Mouse (Mus musculus): ENCODE results near the gene Gm49383. TPM values are rescaled to one million over a fixed set of nuclear protein-coding genes. Genes with fewer than 3 reads are reported as not detected.

The Gm49383 gene
- total RNA-seq (2022): 1 to 10 TPM; 5.1 to 8.0 (median 5.8) TPM

DNA sequence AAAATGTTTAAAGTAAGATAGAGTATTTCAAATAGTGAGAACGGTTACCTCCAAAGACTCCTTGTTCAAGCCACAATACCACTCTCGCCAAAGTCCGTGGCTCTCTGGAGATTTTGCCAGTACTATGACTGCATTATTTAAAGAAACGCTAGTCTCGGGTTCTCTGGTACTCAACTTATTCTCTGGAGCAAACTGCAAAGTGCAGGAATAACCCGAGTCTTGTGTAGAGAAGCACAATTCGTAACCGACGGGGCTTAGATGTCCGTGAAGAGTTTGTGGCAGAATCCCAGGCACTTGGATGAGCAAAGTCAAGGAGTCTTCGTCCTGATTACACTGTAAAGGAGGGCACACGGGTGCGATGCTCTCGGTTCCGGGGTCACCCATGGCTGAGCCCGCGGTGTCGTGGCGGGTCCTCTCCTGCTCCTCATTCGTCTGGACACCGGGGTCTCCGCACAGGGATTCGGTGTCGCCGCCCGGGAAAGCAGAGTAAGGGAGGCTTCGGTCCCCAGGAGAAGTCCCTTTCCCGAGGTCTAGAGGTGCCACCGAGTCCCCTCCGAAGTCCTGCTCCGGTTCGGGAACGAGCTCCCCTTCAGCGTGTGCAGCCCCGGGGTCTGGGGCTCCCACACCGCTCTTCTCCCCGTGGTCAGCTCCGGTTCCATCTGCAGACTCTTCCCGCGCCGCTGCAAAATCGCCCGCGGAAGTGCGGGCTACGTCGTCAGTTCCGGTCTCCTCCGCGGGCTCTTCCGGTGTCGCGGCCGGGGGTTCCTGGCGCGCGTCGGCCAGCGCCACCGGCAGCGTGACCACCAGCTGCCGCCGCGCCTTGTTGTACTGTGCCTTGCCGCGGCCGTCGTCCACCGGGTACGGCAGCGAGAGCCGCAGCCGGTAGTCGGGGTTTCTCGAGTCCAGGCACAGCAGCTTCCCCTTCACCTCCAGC lies at the start of gene Gm49383:
TSS of gene Gm49383 (minus strand) at position 661 of the 934 bp plus-strand sequence.
- DNase-seq: peak; percentile 59

GRCm38 (mm10) chr12:69241771-69242431 lies 45.0 kb upstream of the Gm49383 start:
- DNase-seq: peak; percentile 43

- DNase-seq: no peak
These were observed 44.5 kb upstream of the Gm49383 start for GRCm38 (mm10) chr12:69241405-69241770.

DNA sequence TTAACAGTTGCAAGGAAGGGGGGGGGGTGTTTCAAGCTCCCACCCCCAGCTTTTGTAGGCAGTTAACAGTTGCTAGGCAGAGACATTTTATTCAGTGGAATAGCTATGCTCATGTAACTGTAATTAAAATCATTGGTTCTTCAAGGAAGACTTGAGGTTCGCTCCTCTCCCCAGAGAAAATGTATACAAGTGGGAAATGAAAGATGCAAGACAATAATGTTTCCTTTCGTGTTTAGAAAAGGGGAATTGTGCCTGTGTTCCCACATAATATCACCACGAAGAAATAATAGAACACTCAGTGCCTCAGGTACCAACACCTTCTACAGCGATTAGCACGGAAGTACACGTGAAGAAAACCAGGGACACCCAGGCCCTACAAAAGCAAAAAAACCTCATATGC lies 44.0 kb upstream of the Gm49383 start, which contains the start of gene Klhdc1:
TSS of gene Klhdc1 (plus strand) at position 301 of the 400 bp plus-strand sequence.
- DNase-seq: no peak

DNA sequence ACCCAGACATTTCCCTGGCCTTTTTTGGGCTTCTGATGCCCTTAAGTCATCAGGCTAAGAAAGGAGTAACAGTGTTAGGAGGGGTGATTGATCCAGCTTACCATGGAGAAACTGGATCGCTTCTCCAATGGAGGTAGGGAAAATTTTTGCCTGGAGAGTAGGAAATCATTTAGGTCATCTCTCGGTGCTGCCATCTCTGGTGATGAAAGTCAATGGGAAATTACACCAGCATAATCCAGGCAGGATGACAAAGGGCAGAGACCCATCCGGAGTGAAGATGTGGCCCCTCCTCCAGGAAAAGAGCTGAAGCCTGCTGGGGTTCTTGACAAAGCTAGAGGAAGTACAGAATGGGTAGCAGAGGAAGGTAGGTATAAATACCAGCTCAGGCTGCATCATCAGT lies 41.4 kb upstream of the Gm49383 start:
- DNase-seq: no peak

- no peak for DNase-seq
These were observed 38.9 kb upstream of the Gm49383 start for GRCm38 (mm10) chr12:69235782-69236181.

GRCm38 (mm10) chr12:69229251-69229650 lies 32.3 kb upstream of the Gm49383 start:
- no peak for DNase-seq

DNA sequence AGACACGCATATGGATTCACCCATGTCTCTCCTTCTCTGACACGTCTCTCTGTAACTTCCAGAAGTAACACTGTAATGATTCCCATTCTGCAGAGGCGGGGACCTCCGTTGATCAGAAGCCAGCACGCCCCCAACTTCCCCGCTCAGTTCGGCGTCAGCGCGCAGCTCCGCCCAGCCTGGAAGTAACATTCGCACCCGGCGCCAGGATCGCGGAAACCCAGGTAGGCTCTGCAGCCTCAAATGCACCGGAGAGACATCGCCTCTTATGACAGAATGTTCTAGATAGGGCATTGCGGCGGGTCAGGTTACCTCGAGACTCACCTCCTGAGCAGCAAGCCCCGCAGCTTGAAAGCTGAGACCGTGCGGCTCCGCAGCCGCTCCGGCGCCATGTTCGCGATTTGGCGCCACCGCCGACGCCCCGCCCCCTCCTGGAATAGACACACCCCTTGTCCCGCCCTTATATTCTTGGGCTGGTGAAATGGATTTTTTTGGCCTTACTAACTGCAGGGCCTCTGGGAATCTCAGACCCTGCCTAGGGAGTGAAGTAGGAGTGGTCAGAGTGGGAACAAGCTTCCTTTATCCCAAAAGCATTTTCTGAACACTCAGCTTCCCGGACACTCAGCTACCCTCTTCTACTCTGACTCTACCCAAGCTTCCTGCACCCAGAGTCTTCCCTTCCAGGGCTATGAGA lies 31.0 kb upstream of the Gm49383 start, which contains the start of gene Pole2:
TSS of gene Pole2 (minus strand) at position 420 of the 691 bp plus-strand sequence.
- peak; percentile 69 for DNase-seq

DNA sequence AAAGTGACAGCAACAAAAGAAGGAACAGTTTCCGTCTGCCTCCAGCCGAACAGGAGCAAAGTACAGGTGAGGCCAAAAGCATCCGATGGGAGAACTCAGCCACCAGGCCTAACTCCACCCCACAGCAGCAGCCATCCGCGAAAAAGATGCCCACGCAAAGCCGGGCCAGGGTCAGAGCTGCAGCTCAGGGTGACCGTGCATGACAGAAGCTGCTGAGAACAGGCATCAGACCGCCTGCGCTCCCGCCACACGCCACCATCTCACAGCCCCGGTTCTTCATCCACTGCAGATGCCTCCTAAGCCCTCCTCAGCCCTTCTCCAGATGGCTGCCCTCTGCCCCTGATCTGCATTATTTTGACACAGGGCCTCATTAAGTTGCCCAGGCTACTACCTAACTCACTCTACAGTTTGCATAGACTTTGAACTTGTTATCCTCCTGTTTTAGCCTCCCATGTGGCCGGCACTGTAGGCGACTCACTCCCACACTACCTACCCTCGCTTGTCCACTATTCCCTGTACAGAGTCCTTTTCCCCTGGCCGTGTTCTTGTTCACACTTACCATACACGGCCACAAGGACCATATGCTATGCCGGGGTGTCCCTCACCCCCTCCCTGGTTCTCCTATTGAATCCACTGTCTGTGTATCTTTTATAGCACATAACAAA lies 23.8 kb upstream of the Gm49383 start:
- no peak for DNase-seq

DNA sequence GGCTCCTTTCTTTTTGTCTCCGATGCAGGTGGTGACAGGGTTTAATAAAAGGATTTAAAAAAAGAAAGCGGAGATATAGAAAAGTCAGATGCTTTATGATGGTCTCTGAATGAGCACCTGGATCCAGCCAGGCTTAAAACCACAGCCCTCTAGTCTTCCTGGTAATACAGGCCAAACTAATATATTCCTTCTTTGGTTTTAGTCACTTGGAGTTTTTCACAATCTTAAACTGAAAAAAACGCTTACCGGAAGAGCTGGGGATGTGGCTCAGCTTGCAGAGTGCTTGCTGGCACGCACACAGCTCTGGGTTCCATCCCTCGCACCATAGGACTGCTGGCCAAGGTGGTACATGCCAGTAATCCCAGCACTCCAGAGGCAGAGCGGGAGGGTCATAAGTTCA lies 19.7 kb upstream of the Gm49383 start:
- DNase-seq: no peak

- DNase-seq: peak; percentile 34
These were observed 18.3 kb upstream of the Gm49383 start for GRCm38 (mm10) chr12:69215000-69215785.

GRCm38 (mm10) chr12:69214393-69214792 lies 17.5 kb upstream of the Gm49383 start:
- no peak for DNase-seq

- DNase-seq: no peak
These were observed 16.4 kb upstream of the Gm49383 start for GRCm38 (mm10) chr12:69213186-69213777.

DNA sequence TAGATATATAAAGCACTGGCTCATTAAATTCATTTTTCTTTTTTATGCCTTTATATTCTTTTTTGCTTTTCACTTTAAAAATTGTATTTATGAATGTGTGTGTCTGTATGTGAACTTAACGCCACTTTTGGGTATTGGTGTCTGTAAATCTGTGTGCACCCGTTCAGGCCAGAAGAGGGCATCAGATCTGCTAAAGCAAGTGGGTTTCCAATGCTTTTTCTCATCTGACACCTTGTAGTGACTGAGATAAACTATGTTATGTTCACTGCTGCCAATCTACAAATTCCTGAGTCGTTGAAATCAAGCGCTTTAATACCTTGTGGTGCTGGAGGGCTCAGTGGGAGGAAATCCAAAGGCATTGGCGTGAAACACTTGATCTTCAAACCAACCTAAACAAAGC lies 14.2 kb upstream of the Gm49383 start:
- no peak for DNase-seq

DNA sequence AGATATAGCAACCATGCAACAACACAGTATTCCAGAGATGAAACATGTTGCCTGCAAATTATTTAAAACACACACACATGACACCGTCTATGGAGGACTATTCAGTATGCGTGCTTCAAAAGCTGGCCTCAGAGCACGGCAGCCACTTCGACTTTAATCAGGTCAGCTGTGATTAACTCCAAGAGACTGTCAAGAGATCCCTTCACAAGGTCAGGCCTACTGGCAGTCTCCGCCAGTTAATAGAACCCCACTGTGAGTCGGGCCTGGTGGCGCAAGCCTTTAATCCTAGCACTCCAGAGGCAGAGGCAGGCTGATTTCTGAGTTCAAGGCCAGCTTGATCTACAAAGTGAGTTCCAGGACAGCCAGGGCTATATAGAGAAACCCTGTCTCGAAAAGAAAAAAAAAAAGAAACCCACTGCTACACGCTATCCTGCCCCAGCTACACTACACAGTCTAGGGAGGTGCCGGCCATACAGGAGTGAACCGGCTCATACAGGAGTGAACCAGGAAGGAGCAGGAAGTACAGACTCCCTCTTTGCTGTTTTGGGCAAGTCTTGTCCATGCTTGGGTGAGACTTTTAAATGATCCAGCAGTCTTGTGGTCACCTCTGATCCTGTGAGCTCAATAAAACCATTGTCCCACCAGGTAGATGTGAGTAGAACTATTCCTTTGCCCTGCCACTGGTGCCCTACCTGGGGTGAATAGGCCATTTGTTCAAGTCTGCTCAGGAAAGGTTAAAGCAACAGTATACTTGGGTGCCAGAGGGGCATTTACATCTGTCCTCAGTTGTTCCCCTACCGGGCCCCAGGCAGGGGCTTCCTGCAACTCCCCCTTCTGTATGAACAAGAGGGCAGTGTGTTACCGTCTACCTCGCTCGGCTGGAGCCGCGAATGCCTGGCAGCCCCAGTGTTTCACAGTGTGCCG lies 13.4 kb upstream of the Gm49383 start:
- no peak for DNase-seq

DNA sequence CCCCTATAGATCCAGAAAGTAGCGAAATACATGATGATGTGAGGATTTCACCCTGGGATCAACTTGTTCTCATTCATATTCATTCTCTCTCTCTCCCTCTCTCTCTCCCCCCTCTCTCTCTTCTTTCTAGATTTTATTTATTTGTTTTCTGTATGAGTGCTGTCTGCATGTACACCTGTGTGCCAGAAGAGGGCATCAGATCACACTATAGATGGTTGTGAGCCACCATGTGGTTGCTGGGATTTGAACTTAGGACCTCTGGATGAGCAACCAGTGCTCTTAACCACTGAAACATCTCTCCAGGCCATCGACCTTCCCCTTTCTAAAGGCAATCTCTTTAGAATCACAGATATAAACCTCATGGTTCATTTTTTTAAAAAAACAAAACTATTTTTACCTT lies 11.6 kb upstream of the Gm49383 start:
- DNase-seq: no peak

DNA sequence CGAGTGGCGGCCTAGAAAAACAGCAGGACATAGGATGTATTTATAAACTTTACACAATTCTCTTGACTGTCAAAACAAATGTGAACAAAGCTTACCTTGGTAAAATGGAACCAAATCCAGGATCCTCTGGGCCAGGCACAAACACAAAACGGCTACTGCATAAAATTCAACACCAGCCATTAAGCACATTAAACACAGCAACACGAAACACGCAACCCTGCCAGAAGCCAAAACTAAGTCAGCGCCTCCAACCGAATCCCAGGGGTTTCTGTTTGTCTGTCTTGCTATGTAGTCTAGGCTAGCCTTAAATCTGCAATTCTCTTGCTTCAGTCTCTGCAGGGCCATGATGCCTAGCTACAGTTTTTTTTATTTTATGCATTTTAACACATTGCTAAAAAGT lies 11.0 kb upstream of the Gm49383 start:
- DNase-seq: no peak

DNA sequence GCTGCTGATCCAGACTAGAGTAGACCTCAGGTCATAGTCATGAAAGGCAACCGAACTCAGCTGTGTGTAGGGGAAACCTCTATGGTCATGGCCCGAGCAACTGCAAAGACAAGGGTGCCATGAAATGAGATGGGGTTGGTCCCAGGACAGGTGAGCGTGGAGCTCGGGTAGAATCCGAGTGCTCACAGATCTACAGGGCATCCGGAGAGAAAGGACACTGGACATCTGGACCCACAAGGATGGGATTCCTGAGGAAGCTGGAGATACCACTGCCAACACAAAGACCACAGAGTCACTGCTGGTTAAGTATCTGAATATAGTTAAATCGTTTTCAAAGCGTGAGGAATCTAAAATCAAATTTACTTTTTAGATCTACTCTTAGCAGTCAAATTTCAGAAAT lies 10.5 kb upstream of the Gm49383 start:
- no peak for DNase-seq

DNA sequence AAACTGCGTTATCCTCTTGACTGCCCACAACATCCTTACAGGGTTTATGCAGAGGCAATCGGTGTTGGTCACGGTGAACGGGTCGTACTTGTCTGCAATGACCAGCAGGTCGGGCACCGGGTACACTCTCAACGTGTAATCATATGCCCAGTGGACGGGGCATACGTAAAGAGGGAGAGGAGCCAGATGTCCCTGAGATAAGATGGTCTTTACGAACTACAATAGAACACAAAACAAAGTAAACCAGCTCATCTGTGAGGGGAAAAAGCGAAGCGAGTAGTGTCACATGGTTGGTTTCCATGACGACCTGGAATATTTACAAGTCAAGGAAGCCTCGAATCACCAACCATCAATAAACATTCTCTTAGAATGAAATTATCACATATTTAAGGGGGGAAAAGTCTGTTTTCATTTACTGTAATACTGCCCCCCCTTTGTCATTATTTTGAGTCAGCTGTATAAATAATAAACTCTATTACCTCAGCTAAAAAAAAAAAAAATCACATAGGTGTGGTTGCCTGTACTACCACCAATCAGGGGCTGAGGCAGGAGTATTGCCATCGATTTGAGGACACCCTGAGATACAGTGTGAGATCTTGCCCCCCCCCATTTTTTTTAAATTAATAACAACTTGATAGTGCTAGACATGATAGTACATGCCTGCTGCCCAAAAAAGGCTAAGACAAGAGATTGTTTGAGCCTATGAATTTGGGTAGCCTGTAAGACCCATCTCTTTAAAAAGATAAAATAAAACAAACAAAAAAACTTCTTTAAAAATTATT lies 7.3 kb upstream of the Gm49383 start, which contains the start of gene Gm49384:
TSS of gene Gm49384 (minus strand) at position 216 of the 782 bp plus-strand sequence.
- no peak for DNase-seq

Measured in adrenal gland, adult 8-10 months (tissue).